Mouse (Mus musculus) forebrain, embryonic 13.5 days (tissue): Measurements from ENCODE around the gene Fam181b. TPM values are rescaled to one million over a fixed set of nuclear protein-coding genes. Genes with fewer than 3 reads are reported as not detected.

Experiments used
- ATAC-seq: fragments of 200-750 bp; cut with Nextera tagmentation; 2 replicates; pipeline ENCODE4 v1.8.0; 2017
- H3K27ac ChIP-seq: fragments of 300-500 bp; sonication (generic); 2 replicates; pipeline ENCODE4 v1.5.1; 2015; ENCODE audit warnings: inconsistent platforms, mild to moderate bottlenecking, moderate library complexity
- H3K27me3 ChIP-seq: fragments of 300-500 bp; sonication (generic); 2 replicates; pipeline ENCODE4 v1.6.1; 2015; ENCODE audit warnings: mild to moderate bottlenecking, inconsistent platforms
- H3K36me3 ChIP-seq: fragments of 300-500 bp; sonication (generic); 2 replicates; pipeline ENCODE4 v1.6.1; 2015; ENCODE audit warnings: mild to moderate bottlenecking, inconsistent platforms; ENCODE audit not compliant: poor library complexity, severe bottlenecking
- H3K4me1 ChIP-seq: fragments of 300-500 bp; sonication (generic); 2 replicates; pipeline ENCODE4 v1.6.1; 2015; ENCODE audit warnings: inconsistent platforms
- H3K4me2 ChIP-seq: fragments of 300-500 bp; sonication (generic); 2 replicates; pipeline ENCODE4 v1.6.1; 2015; ENCODE audit warnings: inconsistent platforms, mild to moderate bottlenecking, moderate library complexity
- H3K4me3 ChIP-seq: fragments of 300-500 bp; sonication (generic); 2 replicates; pipeline ENCODE4 v1.5.1; 2015; ENCODE audit warnings: mild to moderate bottlenecking, inconsistent platforms
- H3K9ac ChIP-seq: fragments of 300-500 bp; sonication (generic); 2 replicates; pipeline ENCODE4 v1.6.1; 2015; ENCODE audit warnings: mild to moderate bottlenecking, inconsistent platforms
- H3K9me3 ChIP-seq: fragments of 300-500 bp; sonication (generic); replicated peaks from 2 replicates; pipeline ENCODE4 v1.6.1; 2016; ENCODE audit warnings: inconsistent platforms
- WGBS: fragments of 180-500 bp; shearing (Covaris S2); methylation state at CpG from one replicate; pipeline ENCODE4 v1.1.7; 2015; 5-methylcytosine and 5-hydroxymethylcytosine counted together
- polyA plus RNA-seq: library from polyadenylated mRNA; unstranded; fragments of >200 nt; fragmentation: Nextera tagmentation; extraction: Ambion mirVana; gene quantifications from 2 replicates; pipeline ENCODE4 v1.2.1, GENCODE M21; 2015

Gene Fam181b
- polyA plus RNA-seq, 1 experiment from 2014 or later = 28.2 TPM

- Histone ChIP-seq H3K9me3 (no peaks in the 10 kb centered on the region), H3K27ac (0 out of 2 replicates have a peak overlapping the region, but pooled peaks have one; percentile 85), H3K9ac (peak overlapping the region; percentile 93), H3K4me2 (peak overlapping the region; percentile 86), H3K27me3 (0 out of 2 replicates have a peak, but pooled peaks cover 3% of the 10 kb centered on the region), H3K4me3 (peak overlapping the region; percentile 85), H3K4me1 (peaks cover 47% of the 10 kb centered on the region), H3K36me3 (no peaks in the 10 kb centered on the region)
- no peak for ATAC-seq
- WGBS = 10% methylated on average over 7 of the region's 7 CpGs
Observed at GRCm38 (mm10) chr7:93079420-93079784, 263 bp upstream of the Fam181b start.

- ATAC-seq = peak; percentile 44
- WGBS = under 1% methylated on average over 45 of the region's 45 CpGs
Observed at GRCm38 (mm10) chr7:93080731-93081430, 1.2 kb downstream of the Fam181b start.

GRCm38 (mm10) chr7:93093371-93094058, 13.8 kb downstream of the Fam181b start:
- Histone ChIP-seq H3K4me2 (peak overlapping the region; percentile 51), H3K4me1 (peaks cover 25% of the 10 kb centered on the region), H3K36me3 (no peaks in the 10 kb centered on the region), H3K27me3 (peaks cover 9% of the 10 kb centered on the region; the same call in 1 of the 2 replicates), H3K4me3 (0 out of 2 replicates have a peak overlapping the region, but pooled peaks have one; percentile 10), H3K27ac (peak overlapping the region; percentile 60), H3K9me3 (no peaks in the 10 kb centered on the region), H3K9ac (peak overlapping the region; percentile 24; the same call in 1 of the 2 replicates)
- peak; percentile 86 for ATAC-seq
- under 1% methylated on average over 11 of the region's 11 CpGs for WGBS

More at GRCm38 (mm10) chr7:93080731-93081430, 1.2 kb downstream of the Fam181b start:
- H3K27me3 ChIP-seq = 0 out of 2 replicates have a peak, but pooled peaks cover 3% of the 10 kb centered on the region
- peak overlapping the region; percentile 86 for H3K4me2 ChIP-seq
- H3K9ac ChIP-seq = peak overlapping the region; percentile 93
- peak overlapping the region; percentile 85 for H3K27ac ChIP-seq
- H3K4me1 ChIP-seq = peaks cover 47% of the 10 kb centered on the region
- no peaks in the 10 kb centered on the region for H3K36me3 ChIP-seq
- peak overlapping the region; percentile 85 for H3K4me3 ChIP-seq
- H3K9me3 ChIP-seq = no peaks in the 10 kb centered on the region

GRCm38 (mm10) chr7:93095511-93095910, 15.8 kb downstream of the Fam181b start:
- Histone ChIP-seq H3K4me2 (peak overlapping the region; percentile 54), H3K4me3 (peak overlapping the region; percentile 22; the same call in 1 of the 2 replicates), H3K27me3 (peaks cover 9% of the 10 kb centered on the region; the same call in 1 of the 2 replicates), H3K36me3 (no peaks in the 10 kb centered on the region), H3K9me3 (no peaks in the 10 kb centered on the region), H3K9ac (no peak overlapping the region), H3K27ac (no peak overlapping the region), H3K4me1 (peaks cover 25% of the 10 kb centered on the region)
- ATAC-seq = peak; percentile 82
- WGBS = under 1% methylated on average over 8 of the region's 8 CpGs

GRCm38 (mm10) chr7:93104776-93105340, 25.2 kb downstream of the Fam181b start:
- H3K4me1 ChIP-seq = no peaks in the 10 kb centered on the region
- no peak overlapping the region for H3K4me3 ChIP-seq
- no peaks in the 10 kb centered on the region for H3K27me3 ChIP-seq
- H3K4me2 ChIP-seq = no peak overlapping the region
- peak; percentile 58 for ATAC-seq
- no peaks in the 10 kb centered on the region for H3K9me3 ChIP-seq
- 87% methylated on average over 2 of the region's 2 CpGs for WGBS
- H3K9ac ChIP-seq = no peak overlapping the region
- no peaks in the 10 kb centered on the region for H3K36me3 ChIP-seq
- H3K27ac ChIP-seq = no peak overlapping the region

GRCm38 (mm10) chr7:93110370-93110965, 30.8 kb downstream of the Fam181b start:
- no peaks in the 10 kb centered on the region for H3K4me1 ChIP-seq
- ATAC-seq = 0 out of 2 replicates have a peak, but pooled peaks have one; percentile 38
- H3K4me3 ChIP-seq = no peak overlapping the region
- no peaks in the 10 kb centered on the region for H3K36me3 ChIP-seq
- no peaks in the 10 kb centered on the region for H3K9me3 ChIP-seq
- no peak overlapping the region for H3K27ac ChIP-seq
- no peaks in the 10 kb centered on the region for H3K27me3 ChIP-seq
- no peak overlapping the region for H3K9ac ChIP-seq
- 61% methylated on average over 2 of the region's 2 CpGs for WGBS
- H3K4me2 ChIP-seq = no peak overlapping the region

- no peak overlapping the region for H3K4me3 ChIP-seq
- no peaks in the 10 kb centered on the region for H3K9me3 ChIP-seq
- no peak overlapping the region for H3K9ac ChIP-seq
- no peak overlapping the region for H3K4me2 ChIP-seq
- WGBS = 87% methylated on average over 6 of the region's 6 CpGs
- no peaks in the 10 kb centered on the region for H3K27me3 ChIP-seq
- H3K27ac ChIP-seq = no peak overlapping the region
- ATAC-seq = no peak
- no peaks in the 10 kb centered on the region for H3K4me1 ChIP-seq
- H3K36me3 ChIP-seq = no peaks in the 10 kb centered on the region
Observed at GRCm38 (mm10) chr7:93111056-93111455, 31.4 kb downstream of the Fam181b start.

- Histone ChIP-seq H3K4me3 (no peak overlapping the region), H3K4me1 (no peaks in the 10 kb centered on the region), H3K9ac (no peak overlapping the region), H3K27me3 (no peaks in the 10 kb centered on the region), H3K9me3 (no peaks in the 10 kb centered on the region), H3K4me2 (no peak overlapping the region), H3K36me3 (no peaks in the 10 kb centered on the region), H3K27ac (no peak overlapping the region)
- ATAC-seq = no peak
- WGBS = 64% methylated on average over 1 of the region's 1 CpGs
Observed at GRCm38 (mm10) chr7:93117561-93117960, 37.9 kb downstream of the Fam181b start.

- Histone ChIP-seq H3K4me3 (no peak overlapping the region), H3K4me1 (no peaks in the 10 kb centered on the region), H3K4me2 (no peak overlapping the region), H3K9ac (no peak overlapping the region), H3K36me3 (no peaks in the 10 kb centered on the region), H3K27ac (no peak overlapping the region), H3K27me3 (no peaks in the 10 kb centered on the region), H3K9me3 (no peaks in the 10 kb centered on the region)
- ATAC-seq = no peak
- 69% methylated on average over 1 of the region's 1 CpGs for WGBS
Observed at GRCm38 (mm10) chr7:93123936-93124335, 44.3 kb downstream of the Fam181b start.
